Mouse (Mus musculus) ovary, postnatal 36 days (tissue): Measurements from ENCODE around the gene Txn1.

Experiments used
- DNase-seq: peaks from one replicate; pipeline ENCODE4 v3.0.0; 2022; ENCODE audit warnings: low spot score, mixed read lengths

Txn1 gene

DNA sequence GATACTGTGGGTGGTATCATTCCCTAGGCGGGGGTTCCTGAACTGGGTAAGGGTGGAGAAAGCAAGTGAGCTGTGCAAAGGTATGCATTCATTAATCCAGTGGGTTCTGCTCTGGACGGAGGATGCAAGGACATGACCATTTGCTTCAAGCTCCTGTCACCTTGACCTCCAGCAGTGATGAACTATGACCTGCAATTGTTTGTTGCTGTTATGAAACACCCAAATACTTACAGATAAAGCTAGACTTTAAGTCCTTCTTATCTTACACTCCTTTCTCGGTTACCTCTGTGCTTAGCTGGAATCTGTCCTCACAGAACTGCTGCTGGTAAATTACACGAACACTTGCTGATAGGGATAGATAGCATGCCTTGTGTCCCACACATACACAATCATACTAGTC is 15.6 kb downstream of the Txn1 start:
- no peak for DNase-seq

DNA sequence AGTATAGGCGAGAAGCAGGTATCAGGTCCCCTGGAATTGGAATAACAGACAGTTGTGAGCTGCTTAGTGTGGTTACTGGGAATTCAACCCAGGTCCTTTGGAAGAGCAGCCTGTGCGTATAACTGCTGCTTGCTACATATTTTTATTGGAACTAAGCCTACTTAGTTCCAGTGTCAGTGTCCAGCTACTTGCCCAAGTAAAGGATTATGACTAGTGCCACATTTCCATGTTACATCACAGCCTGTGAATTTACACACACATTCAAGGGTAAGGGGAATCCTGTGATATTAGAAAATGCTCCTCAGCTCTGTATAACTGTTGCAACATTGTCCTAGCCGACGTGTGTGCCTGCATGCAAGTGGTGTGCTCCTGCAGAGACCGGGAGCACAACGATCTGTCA is 18.9 kb downstream of the Txn1 start:
- DNase-seq, result no peak

DNA sequence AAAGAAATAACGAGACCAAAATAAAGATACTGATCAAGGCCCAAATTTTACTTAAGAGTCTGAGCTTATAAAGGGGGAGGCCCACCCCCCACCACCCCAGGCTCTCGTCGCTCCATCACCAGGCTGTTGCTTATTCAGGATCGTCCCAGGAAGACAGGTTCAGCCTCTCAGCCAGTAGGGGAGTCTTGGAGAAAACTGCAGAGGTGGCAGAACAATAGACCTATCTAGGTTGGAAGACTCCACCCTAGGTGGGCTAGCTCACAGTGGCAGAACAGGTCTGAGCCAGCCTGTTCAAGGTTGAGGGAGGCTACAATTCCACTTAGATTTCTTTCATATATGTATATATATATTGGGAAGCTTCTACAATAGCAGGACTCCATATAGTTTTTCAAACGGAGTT is 22.0 kb downstream of the Txn1 start:
- no peak for DNase-seq

DNA sequence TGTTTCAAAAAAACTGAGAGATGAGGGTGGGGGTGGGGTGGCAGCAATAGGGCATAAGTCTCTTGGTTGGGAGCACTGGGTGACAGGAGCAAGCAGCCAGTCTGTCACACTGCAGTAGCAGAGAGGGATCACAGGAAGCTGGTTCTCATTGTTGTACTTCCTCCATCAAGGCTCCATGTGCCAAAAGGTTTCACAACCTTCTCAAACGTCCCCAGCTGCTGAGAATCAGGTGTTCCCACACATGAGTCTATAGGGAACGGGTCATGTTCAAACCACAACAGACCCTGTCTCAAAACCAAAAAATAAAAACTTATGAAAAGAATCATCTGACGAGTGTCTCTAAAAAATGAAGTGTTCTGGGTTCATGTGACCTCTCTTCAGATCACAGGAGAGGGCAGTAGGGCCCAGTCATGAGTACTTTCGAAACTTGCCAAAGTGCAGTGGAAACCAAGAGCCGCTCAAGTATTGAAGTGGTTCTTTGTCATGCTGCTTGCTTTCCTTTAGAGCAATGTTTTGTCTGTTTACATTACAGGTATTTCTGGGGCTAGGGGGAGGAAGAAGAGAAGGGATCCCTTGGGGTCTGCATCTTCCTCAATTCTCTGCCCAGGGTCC is 25.5 kb downstream of the Txn1 start:
- no peak for DNase-seq

DNA sequence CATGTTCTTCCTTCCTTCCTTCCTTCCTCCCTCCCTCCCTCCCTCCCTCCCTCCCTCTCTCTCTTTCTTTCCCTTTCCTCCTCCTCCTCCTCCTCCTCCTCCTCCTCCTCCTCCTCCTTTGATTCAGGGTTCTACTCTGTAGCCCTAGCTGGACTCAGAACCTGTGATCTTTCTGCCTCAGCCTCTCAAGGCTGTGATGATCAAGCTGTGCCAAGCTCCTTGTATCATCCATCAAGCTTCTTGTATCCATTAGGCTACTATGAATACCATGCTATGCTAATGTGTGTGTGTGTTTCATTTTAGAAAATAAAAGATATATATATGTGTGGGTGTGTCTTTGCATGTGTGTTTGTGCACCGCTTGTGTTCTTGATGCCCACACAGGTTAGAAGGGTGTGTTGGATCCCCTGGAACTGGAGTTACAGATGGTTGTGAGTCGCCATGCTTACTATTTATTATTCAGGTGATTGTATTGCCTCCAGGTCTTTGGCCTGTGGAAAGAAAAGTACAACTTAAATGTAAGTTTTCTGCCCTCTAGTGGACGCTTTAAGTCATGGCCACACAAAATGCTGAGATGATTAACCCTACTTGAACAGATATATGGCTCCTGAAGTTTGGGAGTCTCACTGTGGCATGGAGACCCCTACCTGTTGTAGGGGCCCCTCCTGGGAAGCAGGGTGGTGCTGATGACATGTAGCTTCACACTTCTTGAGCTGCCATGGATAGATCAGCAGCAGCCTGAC is 28.6 kb downstream of the Txn1 start:
- DNase-seq, result no peak

DNA sequence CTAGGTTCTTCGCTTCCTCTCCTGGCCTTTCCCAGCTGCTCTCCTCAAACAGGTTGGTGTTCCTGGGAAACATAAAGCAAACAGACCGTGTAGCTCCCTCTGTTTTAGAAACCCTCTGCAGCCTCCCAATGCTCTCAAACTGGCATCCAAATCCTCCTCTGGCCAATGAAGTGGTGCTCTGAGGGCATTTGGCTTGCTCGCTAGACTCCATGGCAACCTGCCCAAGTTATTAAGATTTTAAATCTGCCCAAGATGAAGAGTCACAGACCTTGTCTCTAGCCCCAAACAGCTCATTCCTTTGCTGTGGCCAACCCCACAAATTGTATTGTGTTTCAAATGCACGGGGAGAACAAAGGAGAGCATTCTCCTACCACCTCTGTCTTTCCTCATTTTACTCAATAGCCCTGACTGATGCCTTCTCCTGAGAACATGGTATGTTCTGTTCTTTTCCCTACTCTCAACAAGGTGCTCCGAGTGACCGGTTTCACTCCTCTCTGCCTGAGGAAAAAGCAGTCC is 31.6 kb downstream of the Txn1 start:
- no peak for DNase-seq

DNA sequence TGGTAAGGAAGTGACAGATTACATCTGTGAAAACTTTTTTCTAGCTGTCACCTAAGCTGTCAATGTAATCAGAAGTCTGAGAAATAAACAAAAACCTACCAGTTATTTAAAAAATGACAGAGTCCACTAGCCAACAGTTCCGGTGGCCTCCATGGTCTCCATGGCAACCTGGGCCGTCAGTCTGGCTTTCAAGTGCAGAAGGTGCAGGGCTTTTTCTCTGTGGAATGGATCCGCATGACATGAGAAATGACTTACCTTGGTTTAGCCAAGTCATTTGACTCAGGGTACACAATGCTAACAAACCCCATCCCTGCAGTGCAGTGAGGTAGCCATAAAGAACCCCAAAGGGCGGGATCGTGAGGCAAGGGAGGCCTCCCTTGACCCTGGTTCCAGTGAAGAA is 34.0 kb downstream of the Txn1 start:
- no peak for DNase-seq

DNA sequence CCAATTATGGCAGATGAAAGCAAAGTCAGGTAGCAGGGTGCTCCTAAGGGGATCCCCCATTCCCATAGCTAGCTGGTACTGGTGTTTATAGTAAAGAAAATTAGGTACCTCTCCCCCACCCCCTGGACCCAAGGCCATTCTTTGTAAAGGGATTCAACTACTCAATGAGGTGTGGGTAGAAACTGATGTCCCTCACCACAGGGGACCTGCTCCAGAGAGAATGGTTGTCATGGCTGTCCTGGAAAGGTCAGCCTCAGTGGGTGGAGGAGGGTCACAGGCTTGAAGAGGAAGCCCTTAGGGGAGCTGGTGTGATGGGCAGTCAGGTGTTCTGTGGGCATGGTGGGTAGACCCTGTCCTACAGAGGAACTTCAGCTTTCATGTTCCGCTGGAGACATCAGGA is 35.7 kb downstream of the Txn1 start:
- DNase-seq, result no peak

DNA sequence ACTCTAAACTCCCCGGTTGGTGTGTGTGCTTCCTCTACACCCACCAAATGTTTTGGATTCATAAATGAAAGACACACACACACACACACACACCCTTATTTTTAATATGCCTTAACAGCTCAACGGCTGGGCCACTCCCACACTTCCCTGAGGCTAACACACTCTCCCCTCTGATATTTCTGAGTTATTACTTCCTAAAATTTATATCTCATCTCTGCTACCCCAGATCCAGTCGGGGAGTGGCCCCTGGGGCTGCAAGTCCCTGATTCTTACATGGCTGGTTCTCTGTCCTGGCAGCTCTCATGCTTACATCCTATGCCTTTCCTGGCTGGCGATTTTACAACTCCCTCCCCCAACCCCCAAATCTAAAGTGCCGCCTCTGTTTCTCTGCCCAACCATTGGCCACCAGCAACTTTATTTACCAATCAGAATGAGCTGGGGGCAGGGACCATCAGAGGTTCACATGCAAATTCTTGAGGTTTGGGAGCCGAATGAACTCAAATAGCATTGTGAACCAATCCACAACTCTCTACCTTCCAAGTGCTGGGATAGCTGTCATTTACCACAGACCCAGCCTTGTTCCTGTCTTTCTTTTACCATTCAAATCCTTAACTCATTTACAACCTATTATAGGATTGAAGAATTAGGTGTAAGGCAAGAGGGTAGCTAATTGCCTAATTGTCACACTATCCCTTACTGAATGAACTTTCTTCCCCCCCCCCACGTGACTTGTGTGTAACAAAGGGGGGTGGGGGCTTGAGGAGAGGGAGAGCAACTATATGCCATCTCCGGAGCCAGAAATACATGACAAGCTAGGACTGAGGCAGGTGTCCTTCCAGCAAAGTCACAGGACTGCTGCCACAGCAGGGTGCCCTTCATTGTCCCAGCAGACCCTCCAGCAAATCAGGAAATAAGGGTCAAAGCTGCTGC is 36.5 kb downstream of the Txn1 start:
- no peak for DNase-seq

DNA sequence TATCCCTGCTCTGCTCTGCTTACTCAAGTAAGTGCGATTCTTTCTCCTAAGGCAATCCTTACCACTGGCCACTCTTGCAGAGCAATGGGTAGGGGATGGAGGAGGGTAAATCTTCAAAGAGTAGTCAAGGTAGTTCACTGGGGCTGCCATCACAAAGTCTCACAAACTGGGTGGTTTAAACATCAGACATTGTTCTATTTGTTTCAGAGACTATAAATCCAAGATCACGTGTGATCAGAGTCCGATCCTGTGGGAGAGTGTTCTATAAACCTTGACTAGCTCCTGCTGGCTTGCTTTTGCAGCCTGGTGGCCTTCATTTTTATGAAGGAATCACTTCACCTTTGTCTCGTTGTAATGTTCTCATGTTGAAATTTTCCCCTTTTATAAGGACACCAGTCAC is 39.5 kb downstream of the Txn1 start:
- DNase-seq, result no peak

DNA sequence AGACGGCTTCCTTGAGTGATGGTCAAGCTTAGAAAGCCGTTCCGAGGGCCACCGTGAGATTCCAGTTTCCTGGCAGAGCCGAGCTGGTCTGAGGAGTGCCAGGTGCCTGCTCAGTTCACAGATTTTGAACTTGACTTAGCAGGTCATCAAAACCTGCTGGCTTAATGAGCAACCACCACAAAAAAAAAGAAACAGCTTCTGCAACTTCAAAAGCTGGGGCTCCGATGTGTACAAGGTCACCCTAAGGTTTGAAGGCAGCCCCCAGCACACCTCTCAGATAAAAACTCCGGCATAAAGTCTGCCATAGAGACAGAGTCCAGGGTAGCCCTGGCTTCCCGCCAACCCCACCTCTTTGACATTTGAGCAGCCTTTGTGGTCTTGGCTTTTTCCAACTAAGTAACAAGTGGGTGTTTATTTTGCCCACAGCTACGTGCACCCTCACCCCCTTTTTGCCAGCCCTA is 40.0 kb downstream of the Txn1 start, which contains the start of gene D630039A03Rik:
TSS of gene D630039A03Rik (minus strand) at position 97 of the 461 bp plus-strand sequence.
- DNase-seq, result peak; percentile 47

DNA sequence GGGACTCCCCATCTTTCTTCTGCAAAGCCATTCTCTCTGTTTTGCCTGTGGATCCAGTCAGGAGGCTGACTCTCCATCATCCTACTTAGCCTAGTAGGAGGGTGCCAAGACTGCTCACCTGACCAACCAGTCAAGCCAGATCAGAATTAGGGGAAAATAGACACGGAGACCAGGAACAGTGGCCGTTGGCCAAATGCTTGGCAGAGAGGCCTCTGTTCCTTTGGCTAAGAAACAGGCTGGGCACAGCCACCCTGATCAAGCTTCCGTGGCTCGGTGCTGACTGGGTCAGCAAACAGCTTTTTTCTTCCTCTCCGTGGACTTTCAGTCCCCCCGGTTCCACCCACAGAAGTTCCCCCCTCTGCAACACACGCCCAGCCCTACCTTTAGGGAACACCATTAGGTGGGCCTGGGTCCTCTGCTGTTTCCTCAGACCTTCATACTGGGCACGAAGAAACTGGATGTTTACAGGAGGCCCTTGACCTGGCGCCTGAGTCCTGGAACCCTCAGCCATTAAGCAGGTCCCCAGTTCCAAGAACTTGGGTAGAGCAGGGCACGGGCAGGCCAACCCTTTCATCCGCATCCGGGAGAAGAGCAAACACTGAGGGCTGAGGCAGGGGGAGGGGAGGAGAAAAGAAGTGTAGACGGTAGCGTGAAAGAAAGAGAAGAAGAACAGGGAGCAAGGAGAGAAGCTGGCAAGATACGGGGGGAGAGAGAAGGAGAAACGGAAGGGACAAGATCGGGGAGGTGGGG is 40.8 kb downstream of the Txn1 start:
- DNase-seq, result peak; percentile 45

DNA sequence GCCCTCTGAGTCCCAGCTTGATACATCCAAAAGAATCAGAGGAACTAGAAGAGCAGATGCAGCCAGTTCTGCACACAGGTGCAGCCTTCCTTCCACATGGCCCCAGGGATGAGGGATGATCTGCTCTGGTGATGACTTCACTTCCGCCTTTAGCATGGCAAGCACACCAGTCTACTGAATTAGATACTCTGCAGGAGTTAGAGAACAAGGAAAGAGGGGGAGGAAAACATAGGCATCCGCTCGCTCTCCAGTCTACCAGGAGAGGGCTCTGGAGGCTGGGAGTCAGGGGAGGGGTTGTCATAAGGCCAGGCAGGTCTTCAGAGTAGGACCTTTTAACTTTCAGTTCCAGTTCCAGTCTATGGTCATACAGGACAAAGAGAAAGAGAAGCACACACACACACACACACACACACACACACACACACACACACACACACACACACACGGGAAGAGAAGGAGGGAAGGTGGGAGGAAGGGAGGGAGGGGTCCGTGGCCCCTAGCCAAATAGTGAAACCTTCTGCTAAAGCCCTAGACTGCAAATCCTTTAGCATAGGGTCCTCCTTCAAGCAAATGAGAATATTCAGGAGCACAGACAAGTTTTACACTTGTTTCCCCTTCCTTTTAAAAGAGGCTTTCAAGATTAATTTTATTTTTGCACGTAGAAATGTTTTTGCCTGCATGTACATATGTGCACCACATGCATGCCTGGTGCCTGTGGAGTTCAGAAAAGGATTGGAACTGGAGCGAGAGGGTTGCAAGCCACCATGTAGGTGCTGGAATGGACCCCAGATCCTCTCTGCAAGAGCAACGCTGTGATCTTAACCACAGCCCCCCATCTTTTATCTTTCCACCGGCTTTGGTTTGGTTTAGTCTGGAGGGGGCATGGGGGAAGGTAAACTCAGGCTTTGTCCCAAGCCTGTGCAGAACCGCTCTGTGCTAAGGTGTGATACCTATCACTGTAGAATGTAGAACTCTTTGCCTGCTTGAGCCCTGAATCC is 41.7 kb downstream of the Txn1 start:
- peak; percentile 18 for DNase-seq

DNA sequence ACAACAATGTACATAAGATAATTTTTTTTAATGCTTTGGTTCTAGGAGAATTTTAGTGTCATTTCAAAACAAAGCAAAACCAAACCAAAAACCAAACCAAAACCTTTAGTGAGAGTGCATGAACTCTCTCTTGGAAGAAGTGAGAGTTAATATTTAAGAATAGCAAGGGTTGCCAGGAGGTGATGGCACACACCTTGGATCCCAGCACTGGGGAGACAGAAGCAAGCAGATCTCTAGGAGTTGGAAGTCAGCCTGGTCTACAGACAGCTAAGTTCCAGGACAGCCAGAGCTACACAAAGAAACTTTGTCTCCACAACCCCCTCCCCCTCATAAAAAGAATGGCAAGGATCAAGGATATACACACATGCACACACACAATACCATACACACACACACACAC is 43.2 kb downstream of the Txn1 start:
- DNase-seq, result no peak

DNA sequence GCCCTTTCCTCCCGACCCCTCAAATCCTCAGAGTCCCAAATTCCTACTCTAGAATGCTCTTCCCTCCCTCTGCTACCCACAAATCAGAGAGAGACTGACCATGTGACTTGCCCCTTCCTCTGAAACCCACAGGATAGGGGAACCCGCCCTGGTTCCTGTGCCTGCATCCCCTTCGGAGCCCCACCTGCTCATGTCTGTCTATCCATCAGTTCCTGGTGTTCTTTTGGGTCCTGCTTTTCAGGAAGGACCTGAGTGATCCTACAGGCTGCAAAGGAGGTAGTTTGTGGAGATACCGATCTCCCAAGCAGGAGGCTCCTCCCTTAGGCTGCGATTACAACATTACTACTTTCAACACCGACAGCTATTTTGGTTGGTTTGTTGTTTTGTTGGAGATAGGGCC is 47.4 kb downstream of the Txn1 start:
- no peak for DNase-seq

DNA sequence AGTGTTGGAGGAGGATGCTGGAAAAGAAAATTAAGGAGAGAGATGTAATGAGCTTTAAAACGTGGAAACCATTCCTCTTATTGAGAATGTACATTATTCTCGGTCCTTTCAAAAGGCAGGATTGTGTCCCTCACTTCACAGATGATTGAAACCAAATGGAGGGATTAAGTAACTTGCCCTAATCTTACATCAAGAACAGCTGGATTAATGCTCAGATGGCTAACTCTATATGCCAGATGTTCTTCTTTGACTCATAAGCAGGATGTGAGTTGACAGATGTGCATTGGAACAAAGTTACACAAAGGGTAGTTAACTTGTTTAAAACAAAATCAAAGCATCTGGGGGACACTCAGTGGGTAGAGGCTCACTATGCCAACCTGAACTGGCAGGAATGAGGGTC is 49.5 kb downstream of the Txn1 start:
- no peak for DNase-seq

DNA sequence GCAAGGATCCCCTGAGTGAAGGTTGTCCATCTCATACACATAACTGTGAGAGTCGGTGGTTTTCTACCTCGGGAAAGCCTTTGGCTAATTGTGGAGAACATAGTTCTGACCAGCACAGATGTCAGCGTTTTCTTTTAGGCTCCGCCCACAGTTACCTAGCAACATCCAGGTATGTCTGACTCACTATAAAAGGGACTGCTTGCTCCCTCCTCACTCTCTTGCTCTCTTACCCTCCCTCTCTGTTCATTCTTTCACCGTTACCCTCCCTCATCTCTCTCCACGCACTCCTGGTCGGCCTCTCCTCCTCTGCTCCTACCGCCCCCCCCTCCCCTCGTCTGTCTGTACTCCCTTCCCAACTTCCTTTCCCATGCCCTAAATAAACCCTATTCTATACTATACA is 51.6 kb downstream of the Txn1 start:
- no peak for DNase-seq

DNA sequence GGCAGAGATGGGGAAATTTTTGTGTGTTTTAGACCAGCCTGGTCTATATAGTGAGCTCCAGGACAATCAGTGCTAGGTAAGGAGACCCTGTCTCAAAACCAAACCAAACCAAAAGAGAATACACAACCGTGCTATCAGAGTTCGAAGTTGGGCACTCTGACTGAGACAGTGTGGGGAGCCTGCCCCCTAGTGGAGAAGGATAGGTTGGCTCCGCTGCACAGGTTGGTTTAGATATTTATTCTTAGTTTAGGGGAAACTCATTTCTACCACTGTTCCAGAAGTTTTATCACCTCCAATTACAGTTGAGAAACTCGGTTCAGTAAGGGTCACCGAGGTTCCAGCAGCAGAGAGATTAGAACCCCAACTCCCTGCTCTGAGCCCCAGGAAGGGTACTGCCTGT is 52.0 kb downstream of the Txn1 start:
- peak; percentile 60 for DNase-seq

DNA sequence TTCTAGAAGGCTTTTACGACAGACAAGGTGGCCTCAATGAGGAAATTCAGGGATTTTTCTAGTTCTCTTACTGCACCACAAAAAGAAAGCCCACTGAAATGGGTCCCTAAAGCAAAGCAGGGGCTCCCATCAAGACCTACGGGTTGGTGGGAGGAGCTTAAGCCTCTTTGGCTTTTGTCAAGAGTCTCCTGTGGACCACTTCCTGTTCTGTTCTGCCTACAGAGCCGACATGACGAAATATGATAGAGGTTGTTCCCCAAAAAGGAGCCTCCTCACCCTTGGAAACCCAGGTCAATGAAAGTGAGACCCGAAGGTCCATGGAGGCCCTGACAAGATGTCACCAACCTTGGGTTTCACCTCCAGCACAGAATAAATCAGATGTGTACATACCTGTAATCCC is 53.6 kb downstream of the Txn1 start:
- DNase-seq, result no peak

DNA sequence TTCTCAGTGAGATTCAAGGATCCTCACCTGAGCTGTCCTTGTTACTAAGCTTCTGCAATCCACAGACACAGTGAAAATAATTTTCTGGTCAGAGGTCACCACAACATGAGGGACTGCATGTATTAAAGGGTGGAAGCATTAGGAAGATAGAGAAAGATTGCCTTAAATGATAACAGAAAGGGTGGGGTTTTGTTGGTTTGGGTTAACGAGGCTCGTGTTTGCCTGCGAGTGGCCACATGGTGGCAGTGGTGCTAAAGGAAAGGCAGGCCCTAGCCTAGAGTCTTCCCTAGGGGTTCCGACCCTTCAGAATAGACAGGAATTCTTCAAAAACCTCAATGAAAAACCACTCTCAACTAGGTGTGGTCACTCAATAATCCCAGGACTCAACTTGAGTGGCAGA is 55.0 kb downstream of the Txn1 start:
- DNase-seq, result peak; percentile 41

DNA sequence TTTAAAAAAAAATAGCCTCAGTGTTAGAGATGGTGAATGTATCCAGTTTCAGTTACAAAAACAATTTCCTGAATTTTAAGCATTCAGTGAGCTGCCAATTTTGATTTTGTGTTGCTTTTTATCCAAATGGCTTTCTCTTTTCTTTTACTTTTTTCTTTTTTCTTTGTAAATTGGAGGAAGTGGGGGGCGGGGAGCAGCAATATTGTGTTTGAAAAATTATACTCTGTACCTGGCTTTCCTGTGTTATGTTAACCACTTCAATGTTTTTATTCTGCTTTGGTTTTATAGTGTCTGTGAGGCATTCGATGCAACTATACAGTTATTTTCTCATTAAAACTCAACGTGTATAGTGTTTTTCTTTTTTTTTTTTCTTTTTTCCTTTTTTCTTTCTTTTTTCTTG is 59.6 kb downstream of the Txn1 start:
- DNase-seq, result no peak
